Mouse (Mus musculus): ENCODE measurements around the gene Slc44a3.

DNA sequence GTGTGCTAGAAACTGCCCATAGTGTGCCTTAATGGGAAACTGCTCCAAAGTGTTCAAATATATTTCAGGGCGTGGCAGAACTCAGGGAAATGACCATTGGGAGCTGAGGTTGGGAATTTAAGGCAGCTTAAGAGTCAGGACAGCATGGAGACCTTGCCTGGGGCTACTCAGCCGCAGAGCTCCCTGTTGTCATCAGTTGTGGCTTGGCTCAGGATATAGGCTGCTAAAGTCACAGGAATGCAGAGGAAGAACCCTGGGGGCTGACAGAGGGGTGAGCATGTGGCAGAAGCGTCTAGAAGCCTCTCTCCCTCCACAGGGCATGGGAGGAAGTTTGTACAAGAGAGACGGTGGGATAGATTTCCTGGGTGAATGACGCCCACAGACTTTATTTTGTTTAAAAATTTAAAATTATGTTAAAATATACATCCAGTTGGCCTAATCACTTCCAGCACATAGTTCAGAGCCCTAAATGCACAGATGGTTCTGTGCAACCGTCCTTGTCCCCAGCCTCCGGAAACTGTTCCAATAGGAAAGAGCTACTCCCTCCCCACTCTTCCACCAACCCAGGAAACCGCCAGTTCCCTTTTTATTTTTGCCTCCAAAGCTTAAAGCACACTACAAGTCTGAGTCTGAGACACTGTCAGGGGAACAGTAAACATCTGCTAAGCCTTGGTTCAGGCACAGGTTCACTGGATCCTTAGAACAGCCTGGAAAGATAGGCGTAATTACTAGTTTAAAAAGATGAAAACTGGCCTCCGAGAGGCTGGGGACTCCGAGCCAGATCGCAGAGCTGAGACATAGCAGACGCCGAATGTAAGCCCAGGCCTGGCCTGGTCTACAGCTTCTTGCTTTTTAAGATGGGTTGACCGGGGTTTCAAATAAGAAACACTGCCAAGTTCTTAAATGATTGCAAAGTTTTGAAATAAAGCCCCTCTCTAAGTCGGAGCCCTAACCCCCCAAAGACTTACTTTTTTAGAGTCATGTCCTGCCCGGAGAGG, 5.8 kb downstream of the Slc44a3 start:
- TF ChIP-seq EP300 (IDR thresholded peaks at IDR 0.05; ENCODE audit: insufficient read depth, low read depth, low read length) (no peak), CTCF (IDR thresholded peaks at IDR 0.05; ENCODE audit: low read depth, low read length) (no peak), POLR2A (IDR thresholded peaks at IDR 0.05; ENCODE audit: insufficient read depth, low read length) (no peak)
